Mouse (Mus musculus): Measurements from ENCODE around the gene Prss23. TPM values are rescaled to one million over a fixed set of nuclear protein-coding genes. Genes with fewer than 3 reads are reported as not detected.
A peak's percentile ranks its signal among the peaks of the same experiment; 100 is the strongest.

The Prss23 gene
- 8.3 and 9.5 TPM in 2 replicates for total RNA-seq (2021)
- long read RNA-seq, transcript Prss23-201 (2 exons, 3,228 nt), result major isoform, 18 of 25 reads
- long read RNA-seq, partial matches to known transcripts, result 0 of 25 reads
- long read RNA-seq, other reads (novel, unspliced or antisense), result 2 of 25 reads

- no peak for DNase-seq
Measured at GRCm38 (mm10) chr7:89526731-89527429, at the start of gene Prss23. Gene Prss23 (minus strand): TSS chr7:89527187.

DNA sequence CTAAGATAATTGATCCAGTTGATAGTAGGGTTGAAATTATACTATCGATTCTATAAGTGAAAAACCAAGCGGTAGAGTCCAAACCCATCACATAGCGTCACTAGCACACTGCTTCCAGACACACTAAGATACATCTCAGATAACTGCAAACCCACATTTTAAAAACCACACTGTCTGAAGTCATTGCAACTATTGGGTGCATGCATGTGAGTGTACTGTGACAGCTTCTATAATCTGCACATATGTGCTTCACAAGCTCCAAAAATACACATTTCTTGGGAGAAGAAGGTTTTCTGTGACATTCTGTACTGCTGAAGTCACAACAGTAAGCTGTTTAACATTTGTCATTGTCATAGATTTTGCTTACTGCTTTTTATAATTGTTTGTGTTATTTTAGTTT is 49.1 kb upstream of the Prss23 start:
- no peak for DNase-seq

DNA sequence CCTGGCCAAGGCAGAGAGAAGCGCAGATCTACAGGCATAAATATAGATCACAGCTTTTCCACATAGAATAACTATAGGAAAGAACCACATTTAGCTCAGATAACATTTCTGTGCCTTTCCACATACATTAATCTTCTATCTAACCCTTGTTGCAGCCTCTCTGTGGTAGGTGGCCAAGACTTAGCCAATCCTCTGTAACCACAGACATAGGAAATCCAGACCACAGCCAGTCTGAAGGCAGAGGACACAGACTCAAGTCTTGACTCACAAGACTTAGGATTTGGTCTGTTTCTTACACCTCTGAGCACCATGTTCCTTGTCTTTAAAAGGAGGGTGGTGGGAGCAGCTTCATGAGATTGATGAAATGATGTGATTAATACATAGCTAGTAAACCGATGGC is 37.6 kb upstream of the Prss23 start:
- DNase-seq, result no peak

DNA sequence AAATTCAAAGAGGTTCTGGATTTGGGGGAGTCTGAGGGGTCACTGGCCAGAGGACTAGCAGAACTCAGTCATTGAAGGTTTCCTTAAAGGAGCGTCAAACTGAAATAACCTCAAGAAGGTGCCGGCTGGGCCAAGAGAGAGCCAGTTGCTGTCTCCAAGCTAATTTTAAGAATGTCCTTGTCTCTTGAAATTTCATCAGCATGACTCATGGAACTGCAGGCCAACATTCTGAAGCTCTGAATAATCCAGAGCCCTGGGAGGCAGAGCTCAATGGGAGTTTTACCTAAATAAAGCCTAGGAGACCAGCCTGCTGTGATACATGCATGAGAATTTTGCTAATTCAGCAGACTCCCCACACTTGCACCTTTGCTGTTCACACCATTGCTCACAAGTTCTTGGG is 36.5 kb upstream of the Prss23 start:
- peak; percentile 33 for DNase-seq

DNA sequence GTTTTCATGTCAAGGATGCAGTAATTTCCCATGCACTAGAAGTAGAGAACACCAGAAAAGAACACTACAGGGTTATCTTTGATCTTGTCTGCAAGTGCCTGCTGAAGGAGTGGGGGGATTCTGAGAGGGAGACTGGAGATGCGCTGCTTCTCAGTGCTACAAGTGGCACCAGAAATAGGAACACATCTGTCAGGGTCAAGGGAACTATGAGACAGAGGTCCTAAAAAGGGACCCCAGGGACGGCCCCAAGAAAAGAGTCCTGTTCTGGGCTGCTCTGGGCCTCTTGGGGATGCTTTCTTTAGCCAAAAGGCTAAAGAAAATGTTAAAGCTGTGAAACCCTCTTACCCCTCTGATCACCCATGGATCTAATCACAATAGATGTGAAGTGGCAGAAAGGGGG is 35.2 kb upstream of the Prss23 start:
- no peak for DNase-seq

DNA sequence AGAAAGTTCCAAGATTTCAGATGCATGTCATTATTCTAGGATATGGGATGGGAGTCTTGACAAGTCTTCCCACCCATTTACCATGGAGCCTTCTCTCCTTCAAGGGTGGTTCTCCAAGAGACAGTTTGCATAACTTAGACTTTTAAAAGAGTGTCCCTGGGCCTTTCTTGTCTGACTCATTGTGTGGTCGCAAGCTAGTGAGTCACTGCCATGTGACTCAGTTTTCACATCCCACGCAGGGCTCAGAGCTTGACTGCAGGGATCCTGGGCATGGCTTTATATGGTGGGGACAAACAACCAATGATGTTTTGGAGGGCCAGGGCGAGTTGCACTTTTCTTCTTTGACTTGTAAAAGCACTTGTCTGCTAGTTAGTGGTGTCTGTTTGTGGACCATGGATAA is 34.0 kb upstream of the Prss23 start:
- DNase-seq, result peak; percentile 45

DNA sequence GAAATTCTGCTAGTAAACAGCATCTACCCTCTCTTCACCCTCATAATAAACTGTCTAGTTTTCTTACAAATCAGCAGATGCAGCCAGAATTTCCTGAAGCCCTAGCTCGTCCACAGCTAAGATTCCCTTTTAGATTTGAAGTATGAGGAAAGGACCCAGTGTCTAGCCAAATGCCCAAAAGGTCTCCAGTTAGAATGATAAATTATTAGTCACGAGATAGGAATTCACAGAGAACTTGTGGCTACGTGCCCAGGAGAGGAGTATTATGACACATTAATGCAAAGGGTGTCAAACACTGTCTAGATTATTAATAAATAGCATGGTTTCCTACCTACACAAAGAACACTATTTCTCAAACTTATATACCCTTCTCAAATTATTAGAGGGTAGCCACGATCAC is 32.6 kb upstream of the Prss23 start:
- DNase-seq, result no peak

GRCm38 (mm10) chr7:89559105-89559504 is 32.1 kb upstream of the Prss23 start:
- DNase-seq, result no peak

DNA sequence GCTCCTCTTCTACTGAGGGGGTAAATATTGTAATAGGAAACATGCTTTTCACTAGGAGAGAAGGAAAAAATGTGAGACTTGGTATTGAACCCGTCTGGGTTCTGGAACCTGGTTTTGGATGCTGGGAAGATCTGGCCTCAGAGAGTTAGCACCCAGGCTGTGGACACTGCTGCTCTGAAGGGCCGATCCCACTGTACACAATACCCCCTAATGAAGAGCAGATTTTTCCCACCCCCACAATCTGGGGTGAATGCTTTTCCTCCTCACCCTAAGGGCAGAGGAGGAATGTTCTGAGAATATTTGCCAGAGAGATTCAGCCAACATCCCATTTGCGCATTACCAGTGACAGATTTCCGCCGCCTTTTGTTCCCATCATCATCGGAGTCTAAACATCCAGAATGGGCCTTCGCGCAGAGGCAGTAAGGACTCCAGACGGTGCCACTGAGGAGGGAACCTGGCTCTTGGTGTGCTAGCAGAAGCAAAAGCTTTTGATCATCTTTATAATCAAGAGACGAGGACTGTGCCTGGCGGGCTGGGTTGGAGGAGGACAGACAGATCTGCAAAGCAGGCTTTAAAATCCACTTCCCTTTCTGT is 31.6 kb upstream of the Prss23 start:
- no peak for DNase-seq

DNA sequence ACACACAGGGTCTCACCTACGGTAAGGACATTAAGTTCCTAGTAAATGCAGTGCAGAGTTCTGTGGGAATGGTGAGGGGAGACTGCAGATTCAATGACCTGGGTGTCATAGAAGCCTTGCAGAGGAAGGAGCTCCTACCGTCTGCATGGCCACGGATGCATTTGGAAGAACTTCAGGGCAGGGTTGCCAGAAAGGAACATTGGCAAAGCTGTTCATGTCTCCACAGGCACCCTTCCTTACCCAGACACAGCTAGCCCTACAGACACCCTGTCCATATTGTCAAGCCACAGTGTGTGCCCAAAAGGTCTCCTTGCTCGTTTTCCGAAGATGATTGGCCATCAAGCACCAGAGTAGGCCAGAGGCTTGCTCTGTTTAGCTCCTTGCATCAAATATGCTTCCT is 30.1 kb upstream of the Prss23 start:
- no peak for DNase-seq

DNA sequence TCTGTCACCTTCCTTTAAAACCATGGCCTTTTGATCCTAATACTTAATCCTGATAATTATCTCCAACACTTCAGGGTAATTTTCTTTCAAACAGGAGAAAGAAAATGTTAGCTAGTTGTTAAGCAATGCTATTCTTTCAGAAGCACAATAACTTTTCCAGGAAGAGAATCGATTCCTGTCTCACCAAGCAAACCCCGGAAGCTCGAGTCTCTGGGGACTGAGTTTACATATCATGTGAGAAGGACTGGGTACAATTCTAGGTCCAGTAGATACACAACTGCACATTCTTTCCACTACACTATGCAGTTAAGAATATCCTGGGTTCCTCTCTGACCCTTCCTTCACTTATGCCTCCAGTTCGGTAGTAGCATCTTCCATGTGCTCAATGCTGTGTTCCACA is 29.7 kb upstream of the Prss23 start:
- no peak for DNase-seq

GRCm38 (mm10) chr7:89555170-89555569 is 28.2 kb upstream of the Prss23 start:
- DNase-seq, result no peak

DNA sequence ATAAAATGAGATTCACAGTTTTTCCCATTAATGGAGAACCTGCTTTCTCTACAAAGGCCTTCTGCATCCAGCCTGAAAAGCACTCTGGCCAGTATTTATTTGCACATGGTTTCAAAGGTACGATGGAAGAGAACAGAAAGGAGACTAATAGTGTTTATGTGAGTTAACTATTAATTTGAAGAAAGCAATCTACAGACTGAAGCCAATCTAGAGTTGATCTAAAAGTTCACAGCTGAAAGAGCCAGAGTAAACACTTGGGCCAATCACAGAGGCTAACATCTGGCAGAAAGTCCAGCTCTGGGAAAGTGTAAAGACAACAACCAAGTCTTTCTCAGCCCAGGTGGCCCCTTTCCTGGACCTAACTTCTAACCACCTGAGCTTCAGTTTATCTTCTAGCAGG is 27.1 kb upstream of the Prss23 start:
- no peak for DNase-seq

DNA sequence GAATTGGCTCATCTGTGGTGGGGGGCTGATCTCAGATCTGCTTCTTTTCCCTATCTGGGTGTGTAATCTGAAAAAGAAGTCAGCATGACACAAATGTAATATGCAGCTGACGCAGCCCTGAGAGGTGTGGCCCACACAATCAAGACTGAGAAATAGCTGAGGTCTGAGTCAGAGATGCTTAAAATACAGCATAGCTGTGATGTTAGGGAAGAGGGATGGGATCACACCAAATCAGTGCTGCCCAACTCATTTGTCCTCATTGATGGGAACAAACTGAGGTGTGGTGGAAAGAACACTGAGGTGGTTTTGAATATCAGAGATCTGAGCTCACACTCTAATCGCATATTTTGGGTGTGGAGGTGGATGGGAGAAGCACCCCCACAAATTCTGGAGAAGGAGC is 14.0 kb upstream of the Prss23 start:
- DNase-seq, result no peak

DNA sequence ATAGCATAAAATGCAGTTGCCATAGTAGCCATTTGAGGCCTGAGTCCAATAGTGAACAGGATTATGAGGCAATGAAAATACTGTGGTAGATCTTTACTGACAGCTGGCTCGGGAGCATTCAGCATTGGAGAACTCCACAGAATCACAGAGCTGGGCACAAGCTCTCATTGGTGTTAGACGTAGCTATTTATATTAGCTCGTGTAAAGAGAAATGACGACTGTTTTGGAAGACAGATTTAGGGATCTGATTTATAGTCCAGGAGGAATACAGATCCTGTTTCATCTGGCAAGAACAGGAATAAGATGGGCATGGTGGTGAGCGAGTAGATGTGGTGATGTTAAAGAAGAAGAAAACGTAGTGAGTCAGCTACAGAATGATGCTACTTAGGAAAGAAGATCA is 12.4 kb upstream of the Prss23 start:
- no peak for DNase-seq

GRCm38 (mm10) chr7:89527430-89527856 is 456 bp upstream of the Prss23 start:
- no peak for DNase-seq

DNA sequence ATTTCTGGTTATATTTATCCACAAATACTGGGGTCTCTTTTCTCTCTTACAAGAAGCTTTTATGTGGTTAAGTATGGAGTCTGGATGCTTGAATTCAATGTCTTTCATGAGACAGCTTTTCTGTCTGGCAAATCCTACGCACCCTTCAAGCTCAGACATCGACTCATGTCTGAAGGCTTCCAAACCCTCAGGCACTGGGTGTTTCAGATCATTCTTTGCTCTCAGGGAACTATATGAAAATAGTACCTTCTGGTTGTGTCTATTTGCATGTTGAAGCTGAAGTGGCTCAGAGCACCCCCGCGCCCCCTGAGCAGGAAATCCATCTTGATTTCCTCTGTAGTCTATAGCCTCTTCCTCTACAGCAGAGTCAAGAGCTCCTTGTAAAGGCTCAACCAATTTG is 3.2 kb downstream of the Prss23 start:
- DNase-seq, result no peak

GRCm38 (mm10) chr7:89522170-89522569 is 4.8 kb downstream of the Prss23 start:
- DNase-seq, result no peak

DNA sequence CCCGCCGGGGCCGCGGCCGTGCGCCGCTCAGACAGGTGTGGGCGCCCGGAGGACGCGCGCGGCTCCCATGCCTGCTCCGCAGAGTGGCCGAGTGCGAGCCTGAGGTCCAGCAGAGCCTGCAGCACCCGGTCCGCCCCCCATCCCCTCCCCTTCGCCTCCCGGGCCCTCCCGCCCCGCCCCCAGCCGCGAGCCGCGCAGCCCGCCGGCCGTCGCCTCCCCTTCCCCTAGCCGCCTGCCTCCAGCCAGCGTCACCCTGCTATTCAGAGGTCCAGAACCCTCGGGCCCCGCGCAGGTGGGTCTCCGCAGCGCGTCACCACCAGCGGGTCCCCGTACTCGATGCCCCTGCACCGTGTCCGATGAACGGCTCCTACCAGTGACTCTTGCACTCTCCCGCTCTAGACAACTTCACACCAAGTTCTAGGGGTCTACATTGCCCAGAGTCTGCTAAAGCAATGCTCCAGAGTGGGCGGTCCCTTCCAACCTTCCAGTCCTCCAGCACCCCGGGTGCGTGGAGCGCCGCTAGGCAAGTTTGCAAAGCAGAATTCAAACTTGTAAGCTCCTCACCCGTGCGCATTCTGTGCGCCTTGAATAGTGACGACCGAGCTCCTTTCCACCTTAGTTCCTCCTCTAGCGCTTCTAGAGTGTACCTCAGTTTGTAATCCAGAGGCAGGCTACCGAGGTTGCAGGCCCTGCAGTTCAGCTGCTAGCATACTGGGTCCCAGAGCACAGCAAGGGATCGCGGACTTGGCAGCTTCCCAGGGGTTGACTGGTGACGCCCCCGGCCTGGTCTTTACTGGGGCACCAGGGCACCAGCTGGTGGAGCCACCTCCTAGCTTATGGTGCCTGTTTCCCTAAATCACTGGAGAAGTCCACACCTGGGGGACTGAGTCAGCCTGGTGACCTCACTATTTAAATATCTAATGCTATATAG is 9.3 kb downstream of the Prss23 start:
- DNase-seq, result peak; percentile 62

- DNase-seq, result no peak
Measured at GRCm38 (mm10) chr7:89516551-89517459, 10.2 kb downstream of the Prss23 start.

DNA sequence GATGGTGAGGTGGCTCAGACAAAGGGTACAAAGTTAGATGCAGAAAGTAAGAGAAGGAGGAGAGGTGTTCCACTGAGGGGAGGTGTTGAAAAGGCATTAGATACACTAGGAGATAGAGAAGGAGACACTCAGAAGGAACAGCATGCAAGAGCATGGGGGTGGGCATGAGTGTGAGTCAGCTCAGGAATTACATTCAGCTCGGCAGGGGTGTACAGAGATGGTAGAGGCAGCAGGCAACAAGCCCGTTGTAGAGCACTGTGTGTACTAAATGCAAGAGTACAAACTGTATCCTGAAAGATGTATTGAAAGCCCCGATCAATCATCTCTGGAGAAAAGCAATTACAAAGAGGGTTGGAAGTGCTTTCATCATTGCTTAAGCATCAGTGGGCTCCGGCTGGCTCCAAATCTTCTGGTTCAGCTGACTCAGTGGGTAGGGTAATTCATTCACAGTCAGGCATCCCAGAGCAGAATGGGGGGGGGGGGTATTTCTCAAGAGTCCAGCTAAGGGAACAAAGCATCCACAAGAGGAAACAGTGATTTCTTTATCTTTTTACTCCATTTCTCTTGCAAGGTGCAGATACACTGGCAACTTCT is 15.0 kb downstream of the Prss23 start:
- DNase-seq, result no peak

Data from adrenal gland, postnatal 25 days (tissue).